Mouse (Mus musculus): Measurements from ENCODE around the gene Inf2. TPM values are rescaled to one million over a fixed set of nuclear protein-coding genes. Genes with fewer than 3 reads are reported as not detected.
A peak's percentile ranks its signal among the peaks of the same experiment; 100 is the strongest.

Inf2 gene
- polyA plus RNA-seq, 1 experiment from 2014 or later, result 59.8 TPM

DNA sequence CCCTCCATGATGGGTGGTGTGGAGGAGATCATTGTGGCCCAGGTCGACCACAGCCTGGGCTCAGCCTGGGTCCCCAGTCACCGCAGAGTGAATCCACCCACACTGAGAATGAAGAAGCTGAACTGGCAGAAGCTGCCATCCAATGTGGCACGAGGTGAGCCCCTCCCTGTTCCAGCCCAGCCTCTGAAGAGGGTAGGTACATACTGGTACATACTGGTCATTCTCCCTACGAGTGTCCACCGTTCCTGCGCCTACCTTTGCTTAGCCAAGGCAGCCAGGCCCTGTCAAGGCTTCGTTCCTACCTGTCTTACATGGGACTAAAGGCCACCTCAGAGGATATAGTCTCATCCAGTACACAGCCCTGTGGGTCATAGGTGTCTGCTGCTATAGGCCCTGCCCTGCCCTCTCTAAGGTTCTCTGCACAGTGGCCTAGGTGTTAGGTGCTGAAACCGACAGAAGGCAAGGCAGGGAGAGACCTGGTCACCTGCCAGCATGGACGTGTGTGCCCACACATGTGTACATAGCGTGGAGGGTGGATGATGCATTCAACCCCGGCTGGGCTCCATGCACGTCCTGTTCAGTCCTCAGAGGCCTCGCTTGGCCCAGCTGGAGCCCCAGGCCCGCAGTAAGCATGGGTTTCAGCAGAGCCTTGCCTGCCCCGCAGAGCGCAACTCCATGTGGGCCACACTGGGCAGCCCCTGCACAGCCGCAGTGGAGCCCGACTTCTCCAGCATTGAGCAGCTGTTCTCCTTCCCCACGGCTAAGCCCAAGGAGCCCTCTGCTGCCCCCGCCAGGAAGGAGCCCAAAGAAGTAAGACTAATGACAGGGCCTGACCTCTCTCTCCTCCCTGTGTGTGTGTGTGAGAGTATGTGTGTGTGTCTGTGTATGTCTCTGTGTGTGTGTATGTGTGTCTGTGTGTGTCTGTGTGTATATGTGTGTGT lies 16.4 kb downstream of the Inf2 start:
- no peak for ATAC-seq
- POLR2A ChIA-PET, result no interaction called here
- in situ Hi-C loops (cut with MboI; ENCODE audit: low pct_unique_long_range_greater_than_20kb), result no loop called here
- CTCF ChIA-PET, result interaction anchor here (1.2 to 2.7 kb wide), 5 partner anchors 8 to 53 kb away, joined by 3 to 21 read pairs (median 5); partner anchors contain the start of gene Inf2
- no peaks in the 10 kb centered on the region for H3K27me3 ChIP-seq
- no peak for DNase-seq (ENCODE audit: low read depth, low spot score)
- no peak for TF ChIP-seq CTCF (IDR thresholded peaks at IDR 0.05)

DNA sequence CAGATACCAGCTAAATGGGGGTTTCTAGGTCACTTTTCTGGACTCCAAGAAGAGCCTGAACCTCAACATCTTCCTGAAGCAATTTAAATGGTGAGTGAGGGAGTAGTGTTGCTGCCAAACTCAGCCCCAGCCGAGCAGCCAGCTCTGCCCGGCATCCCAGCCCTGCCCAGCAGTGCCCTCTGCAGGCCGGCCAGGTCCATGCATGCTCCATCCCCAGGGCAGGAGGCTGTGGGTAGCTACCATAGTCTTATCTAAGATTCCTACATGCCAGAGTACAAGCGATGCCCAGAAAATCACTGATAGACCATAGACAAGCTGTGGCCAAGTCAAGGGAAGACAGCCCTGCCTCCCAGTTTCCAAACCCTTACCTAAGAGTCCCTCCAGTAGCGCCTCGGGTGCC lies 17.2 kb downstream of the Inf2 start:
- no peak for DNase-seq (ENCODE audit: low read depth, low spot score)
- ChIA-PET POLR2A (no interaction called here), CTCF (interaction anchor here (1.2 to 2.7 kb wide), 5 partner anchors 9 to 53 kb away, joined by 3 to 21 read pairs (median 5); partner anchors contain the start of gene Inf2)
- no peak for ATAC-seq
- TF ChIP-seq CTCF (IDR thresholded peaks at IDR 0.05), result no peak
- no peaks in the 10 kb centered on the region for H3K27me3 ChIP-seq
- in situ Hi-C loops (cut with MboI; ENCODE audit: low pct_unique_long_range_greater_than_20kb), result no loop called here

DNA sequence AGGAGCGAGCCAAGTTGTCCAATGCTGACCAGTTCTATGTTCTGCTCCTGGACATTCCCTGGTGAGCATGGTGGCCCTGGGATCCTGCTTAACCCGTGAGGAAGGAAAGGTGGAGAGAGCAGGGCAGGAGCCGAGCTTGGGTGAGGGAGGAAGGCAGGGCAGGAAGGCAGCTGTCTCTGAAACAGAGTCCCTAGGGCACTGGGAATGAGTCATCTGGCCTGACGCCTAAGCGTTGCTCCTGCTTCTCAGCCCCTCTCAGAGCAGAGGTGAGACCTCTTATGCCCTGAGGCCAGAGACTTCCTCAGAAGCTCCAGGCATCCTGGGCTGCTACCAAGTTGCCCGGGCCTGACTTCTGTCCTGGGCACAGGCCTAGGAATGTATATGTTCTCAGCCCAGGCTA lies 18.4 kb downstream of the Inf2 start:
- DNase-seq (ENCODE audit: low read depth, low spot score) (no peak), ATAC-seq (no peak)
- TF ChIP-seq CTCF (IDR thresholded peaks at IDR 0.05), result no peak
- no peaks in the 10 kb centered on the region for H3K27me3 ChIP-seq
- CTCF ChIA-PET, result interaction anchor here (2.7 kb wide), 1 partner anchor 55 kb away, joined by 21 read pairs; no protein-coding TSS in a partner anchor
- in situ Hi-C loops (cut with MboI; ENCODE audit: low pct_unique_long_range_greater_than_20kb), result no loop called here
- POLR2A ChIA-PET, result no interaction called here

DNA sequence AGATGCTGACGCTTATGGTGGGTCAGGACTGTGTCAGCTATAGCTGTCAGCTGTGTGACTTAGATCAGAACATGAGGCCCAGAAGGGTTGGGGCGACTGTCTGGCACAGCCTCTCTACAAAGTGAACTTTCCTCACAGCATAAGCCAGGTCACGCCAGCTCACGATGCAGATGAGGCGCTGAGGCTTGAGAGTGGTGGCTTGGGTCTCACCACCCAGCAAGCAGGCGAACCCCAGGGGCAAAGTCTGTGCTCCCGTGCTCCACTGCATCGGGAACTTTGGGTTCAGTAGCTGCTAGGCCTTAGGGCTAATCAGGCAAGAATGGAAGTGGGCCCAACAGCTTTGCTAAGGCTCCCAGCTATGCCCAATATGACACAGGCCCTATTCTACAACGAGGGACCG lies 20.4 kb downstream of the Inf2 start:
- no peak for TF ChIP-seq CTCF (IDR thresholded peaks at IDR 0.05)
- ChIA-PET POLR2A (no interaction called here), CTCF (interaction anchor here (1.2 to 1.4 kb wide), 2 partner anchors 9 to 54 kb away, joined by 3 to 4 read pairs; no protein-coding TSS in a partner anchor)
- ATAC-seq, result no peak
- DNase-seq (ENCODE audit: low read depth, low spot score), result no peak
- in situ Hi-C loops (cut with MboI; ENCODE audit: low pct_unique_long_range_greater_than_20kb), result no loop called here
- H3K27me3 ChIP-seq, result no peaks in the 10 kb centered on the region

DNA sequence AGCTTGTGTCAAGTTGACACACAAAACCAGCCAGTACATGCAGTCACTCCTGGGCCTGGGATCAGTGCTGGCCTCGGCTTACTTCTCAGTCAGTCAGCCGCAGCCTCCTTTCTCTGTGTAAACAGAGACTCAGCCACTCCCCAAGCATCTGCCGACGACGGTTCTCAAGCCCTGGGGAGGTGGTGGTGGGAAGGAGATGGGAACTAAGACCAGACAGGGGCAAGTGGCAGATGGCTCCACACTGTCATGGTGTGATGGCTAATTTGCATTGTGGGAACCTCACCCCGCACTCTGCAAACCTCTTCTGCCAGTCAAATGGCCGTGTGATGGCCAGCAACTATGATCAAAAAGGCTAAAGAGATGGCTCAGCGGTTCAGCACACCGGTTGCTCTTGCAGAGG lies 28.1 kb downstream of the Inf2 start:
- CTCF ChIA-PET, result interaction anchor here (1.7 kb wide), 1 partner anchor 7 kb away, joined by 4 read pairs; no protein-coding TSS in a partner anchor
- ATAC-seq, result no peak
- H3K27me3 ChIP-seq, result no peaks in the 10 kb centered on the region
- in situ Hi-C loops (cut with MboI; ENCODE audit: low pct_unique_long_range_greater_than_20kb), result loop anchor here (5.0 kb wide), 1 partner anchor 64 kb away; no protein-coding TSS in a partner anchor
- POLR2A ChIA-PET, result no interaction called here
- no peak for DNase-seq (ENCODE audit: low read depth, low spot score)
- no peak for TF ChIP-seq CTCF (IDR thresholded peaks at IDR 0.05)

DNA sequence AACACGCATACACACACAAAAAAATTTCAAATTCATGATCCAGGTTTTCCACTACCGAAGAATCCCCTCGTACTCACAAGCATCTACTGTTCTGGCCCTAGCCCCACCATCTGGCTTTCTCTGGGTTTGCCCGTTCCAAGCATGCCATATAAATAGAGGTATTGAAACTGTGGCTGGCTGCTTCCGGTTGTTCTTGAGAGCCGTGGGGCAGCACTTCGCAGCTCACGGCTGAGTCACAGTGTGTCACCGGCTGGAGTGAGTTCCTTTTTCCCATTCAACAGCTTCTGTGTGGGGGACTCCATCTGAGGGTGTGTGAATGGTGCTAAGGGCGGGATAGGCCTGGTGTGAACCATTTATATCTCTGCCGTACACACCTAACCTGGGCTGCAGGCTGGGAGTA lies 28.6 kb downstream of the Inf2 start:
- no peaks in the 10 kb centered on the region for H3K27me3 ChIP-seq
- ATAC-seq (no peak), DNase-seq (ENCODE audit: low read depth, low spot score) (no peak)
- no peak for TF ChIP-seq CTCF (IDR thresholded peaks at IDR 0.05)
- CTCF ChIA-PET, result interaction anchor here (1.7 kb wide), 1 partner anchor 7 kb away, joined by 4 read pairs; no protein-coding TSS in a partner anchor
- in situ Hi-C loops (cut with MboI; ENCODE audit: low pct_unique_long_range_greater_than_20kb), result loop anchor here (5.0 kb wide), 1 partner anchor 65 kb away; no protein-coding TSS in a partner anchor
- POLR2A ChIA-PET, result no interaction called here

DNA sequence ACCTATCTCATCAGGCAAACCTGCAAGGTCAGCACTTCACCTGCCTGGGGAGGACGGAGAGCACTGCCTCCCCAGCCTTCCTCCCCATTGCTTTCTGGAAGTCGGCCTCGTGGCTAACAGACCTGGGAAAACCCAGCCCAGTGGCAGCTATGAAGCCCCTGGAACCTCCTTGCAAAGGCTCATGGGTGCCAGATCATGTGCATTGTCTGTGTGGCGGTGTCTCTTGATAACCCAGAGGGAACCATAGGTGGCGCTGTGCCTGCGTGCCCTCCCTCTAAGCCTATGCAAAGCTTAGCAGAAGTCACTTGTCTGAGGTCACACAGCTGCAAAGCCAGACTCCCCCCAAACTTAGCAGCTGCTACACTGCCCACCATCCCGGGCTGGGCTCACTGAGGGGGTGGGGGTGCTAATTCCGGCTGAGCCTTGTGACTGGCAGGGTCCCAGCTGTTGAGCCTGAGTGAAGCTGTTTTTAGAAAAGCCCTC lies 29.4 kb downstream of the Inf2 start:
- DNase-seq (ENCODE audit: low read depth, low spot score), result no peak
- no peak for TF ChIP-seq CTCF (IDR thresholded peaks at IDR 0.05)
- ATAC-seq, result no peak
- no peaks in the 10 kb centered on the region for H3K27me3 ChIP-seq
- in situ Hi-C loops (cut with MboI; ENCODE audit: low pct_unique_long_range_greater_than_20kb), result loop anchor here (5.0 kb wide), 1 partner anchor 66 kb away; no protein-coding TSS in a partner anchor
- ChIA-PET POLR2A (no interaction called here), CTCF (interaction anchor here (1.5 to 1.7 kb wide), 2 partner anchors 8 to 66 kb away, joined by 3 to 4 read pairs; no protein-coding TSS in a partner anchor)

DNA sequence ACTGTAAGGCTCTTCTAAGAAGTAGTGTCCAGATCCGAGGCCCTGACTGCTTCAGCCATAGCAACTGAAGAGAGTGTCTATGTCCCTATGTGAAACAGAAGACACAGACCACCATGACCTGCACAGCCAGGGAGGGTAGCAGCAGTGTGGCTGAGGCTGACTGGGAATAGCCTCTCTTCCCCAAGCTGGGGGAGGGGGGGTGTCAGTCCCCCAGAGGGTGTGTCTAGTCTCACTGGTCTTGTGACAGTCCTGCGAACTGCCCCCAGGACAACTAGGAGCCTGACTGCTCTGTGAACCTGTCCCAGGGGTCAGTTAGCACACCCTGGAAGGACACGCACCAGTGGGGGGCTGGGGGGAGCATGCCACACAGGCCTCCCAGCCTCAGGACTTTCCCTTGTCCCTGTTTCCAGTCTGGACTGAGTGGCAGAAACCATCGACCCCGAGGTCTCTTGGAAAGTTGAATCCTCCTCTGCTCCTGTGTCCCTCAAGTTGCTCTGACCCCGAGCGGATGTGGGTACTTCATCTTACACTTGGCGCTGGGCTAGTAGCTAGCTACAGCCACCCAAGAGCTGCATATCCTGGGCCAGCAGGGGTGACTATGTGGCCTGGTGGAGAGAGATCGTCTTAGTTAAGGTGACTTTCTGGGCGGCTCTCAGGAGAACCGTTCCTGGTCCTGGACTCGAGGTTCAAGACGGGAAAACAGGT lies 30.5 kb downstream of the Inf2 start:
- TF ChIP-seq CTCF (IDR thresholded peaks at IDR 0.05), result no peak
- ChIA-PET POLR2A (no interaction called here), CTCF (interaction anchor here (1.0 to 1.5 kb wide), 2 partner anchors 66 to 67 kb away, joined by 3 to 4 read pairs; no protein-coding TSS in a partner anchor)
- DNase-seq (ENCODE audit: low read depth, low spot score) (no peak), ATAC-seq (no peak)
- in situ Hi-C loops (cut with MboI; ENCODE audit: low pct_unique_long_range_greater_than_20kb), result loop anchor here (5.0 kb wide), 1 partner anchor 67 kb away; no protein-coding TSS in a partner anchor
- no peaks in the 10 kb centered on the region for H3K27me3 ChIP-seq

DNA sequence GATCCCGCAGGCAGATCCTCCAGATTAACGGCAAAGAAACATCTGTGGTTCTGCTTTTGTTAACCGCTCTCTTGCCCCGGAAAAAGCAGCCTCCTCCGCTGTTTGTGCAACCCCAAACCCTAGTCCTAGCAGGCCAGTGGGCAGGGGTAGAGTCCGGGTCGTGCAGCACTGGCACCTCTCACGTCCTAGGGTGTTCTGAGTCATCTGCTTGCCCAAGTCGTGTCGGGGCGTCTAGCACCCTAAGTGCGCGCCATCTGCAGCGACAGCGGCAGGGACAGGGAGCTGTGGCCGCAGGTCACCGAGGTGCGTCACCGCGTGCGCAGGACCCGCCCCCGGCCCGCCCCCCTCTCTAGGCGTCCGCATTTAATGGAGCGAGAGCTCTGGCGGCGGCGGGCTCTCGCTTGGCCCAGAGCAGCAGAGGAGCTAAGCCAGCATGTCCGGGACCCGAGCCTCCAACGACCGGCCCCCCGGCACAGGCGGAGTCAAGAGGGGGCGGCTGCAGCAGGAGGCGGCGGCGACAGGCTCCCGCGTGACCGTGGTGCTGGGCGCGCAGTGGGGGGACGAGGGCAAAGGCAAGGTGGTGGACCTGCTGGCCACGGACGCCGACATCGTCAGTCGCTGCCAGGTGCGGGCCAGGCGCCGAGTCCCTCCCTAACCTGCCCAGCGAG lies 31.2 kb downstream of the Inf2 start, which contains the start of gene Adssl1:
Adssl1 (plus strand) TSS at position 360 of the 668 bp plus-strand sequence.
- DNase-seq (ENCODE audit: low read depth, low spot score), result no peak
- in situ Hi-C loops (cut with MboI; ENCODE audit: low pct_unique_long_range_greater_than_20kb), result loop anchor here (5.0 kb wide), 1 partner anchor 68 kb away; no protein-coding TSS in a partner anchor
- no peak for TF ChIP-seq CTCF (IDR thresholded peaks at IDR 0.05)
- POLR2A ChIA-PET, result interaction anchor here (1.2 kb wide), 1 partner anchor 9 kb away, joined by 4 read pairs; no protein-coding TSS in a partner anchor
- H3K27me3 ChIP-seq, result no peaks in the 10 kb centered on the region
- CTCF ChIA-PET, result interaction anchor here (1.0 to 2.0 kb wide), 3 partner anchors 26 to 68 kb away, joined by 3 to 6 read pairs (median 4); no protein-coding TSS in a partner anchor
- peak; percentile 10 for ATAC-seq

Measured in Patski (cell line).